ENCODE assay signal across 14 mouse cellular contexts in the genomic region with DNA sequence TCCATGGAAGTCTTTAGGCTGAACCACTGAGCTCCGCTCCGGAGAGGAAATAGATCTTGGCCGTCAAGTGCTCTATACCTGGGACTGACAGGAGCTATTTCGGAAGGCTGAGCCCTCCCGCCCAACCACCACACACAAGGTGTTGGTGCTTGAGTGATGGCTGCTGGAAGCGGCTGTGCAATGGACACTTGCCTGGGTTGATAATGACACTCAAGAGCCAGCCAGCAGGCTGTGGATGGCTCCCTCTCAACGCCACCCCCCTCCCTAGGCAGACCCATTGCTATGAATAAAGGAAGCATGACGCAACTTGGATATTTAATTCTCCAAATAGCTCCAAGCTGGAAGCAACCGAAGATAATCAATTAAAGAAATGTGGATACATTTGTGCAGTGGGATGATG. TPM values are rescaled to one million over a fixed set of nuclear protein-coding genes. Genes with fewer than 3 reads are reported as not detected.
DNase-seq lines count a peak whose midpoint lies in the region; ATAC-seq and TF ChIP-seq lines count a peak whose summit lies in the region.
"Had no signal": no experiment of that assay in that cellular context is flagged by ENCODE, and none has a peak within 500 bp of the region (broad histone marks: within the 10 kb centered on the region; RNA-seq: fewer than 3 reads in every experiment).

No protein-coding gene starts in this region.

- TF ChIP-seq CTCF in intestine, postnatal 0 days (IDR thresholded peaks at IDR 0.05; ENCODE audit: low read depth) = no peak

- 0 out of 2 replicates have a peak overlapping the region, but pooled peaks have one; percentile 6 for H3K27ac ChIP-seq in intestine, embryonic 15.5 days
- H3K27ac ChIP-seq in intestine, postnatal 0 days (ENCODE audit: low read depth, low read length) = no peak overlapping the region
- H3K27ac ChIP-seq in midbrain, embryonic 16.5 days (ENCODE audit: low read length) = peak overlapping the region; percentile 6; the same call in 1 of the 2 replicates
- H3K27ac ChIP-seq in midbrain, embryonic 10.5 days (replicated peaks) = no peak overlapping the region
- H3K27ac ChIP-seq in heart, embryonic 16.5 days (ENCODE audit: low read length) = peak overlapping the region; percentile 69
- no peak overlapping the region for H3K27ac ChIP-seq in forebrain, embryonic 12.5 days
- H3K27ac ChIP-seq: hindbrain, embryonic 15.5 days; limb, embryonic 12.5 days; neural tube, embryonic 15.5 days had no signal

- H3K4me2 ChIP-seq in intestine, embryonic 15.5 days (replicated peaks) = no peak overlapping the region
- no peak overlapping the region for H3K4me2 ChIP-seq in intestine, postnatal 0 days (replicated peaks; ENCODE audit: low read depth)
- H3K4me2 ChIP-seq in midbrain, embryonic 16.5 days (ENCODE audit: low read length) = no peak overlapping the region
- H3K4me2 ChIP-seq in heart, embryonic 16.5 days (ENCODE audit: low read depth, low read length) = peak overlapping the region; percentile 5; the same call in 1 of the 2 replicates
- H3K4me2 ChIP-seq in forebrain, embryonic 12.5 days = no peak overlapping the region
- H3K4me2 ChIP-seq: hindbrain, embryonic 15.5 days; limb, embryonic 12.5 days; neural tube, embryonic 15.5 days had no signal

- DNase-seq in midbrain, embryonic 10.5 days (ENCODE audit: low spot score) = no peak
- DNase-seq in liver = no peak
- DNase-seq: cerebellum, adult 9-10 months; liver, postnatal 0 days; thymus, adult 18-20 months had no signal

- no peaks in the 10 kb centered on the region for H3K9me3 ChIP-seq in intestine, embryonic 15.5 days
- no peaks in the 10 kb centered on the region for H3K9me3 ChIP-seq in intestine, postnatal 0 days (ENCODE audit: control insufficient read depth)
- H3K9me3 ChIP-seq in midbrain, embryonic 16.5 days (replicated peaks; ENCODE audit: control insufficient read depth, low read length, poor library complexity, severe bottlenecking) = no peaks in the 10 kb centered on the region
- no peaks in the 10 kb centered on the region for H3K9me3 ChIP-seq in midbrain, embryonic 10.5 days (replicated peaks)
- H3K9me3 ChIP-seq in heart, embryonic 16.5 days (replicated peaks; ENCODE audit: control insufficient read depth, low read length) = no peaks in the 10 kb centered on the region
- no peaks in the 10 kb centered on the region for H3K9me3 ChIP-seq in forebrain, embryonic 12.5 days
- H3K9me3 ChIP-seq: G1E; hindbrain, embryonic 15.5 days; limb, embryonic 12.5 days; neural tube, embryonic 15.5 days had no signal

- no peak overlapping the region for H3K4me3 ChIP-seq in intestine, embryonic 15.5 days (replicated peaks)
- H3K4me3 ChIP-seq in intestine, postnatal 0 days (ENCODE audit: low read depth, low read length) = no peak overlapping the region
- H3K4me3 ChIP-seq in midbrain, embryonic 16.5 days (ENCODE audit: low read depth, low read length) = no peak overlapping the region
- no peak overlapping the region for H3K4me3 ChIP-seq in midbrain, embryonic 10.5 days
- no peak overlapping the region for H3K4me3 ChIP-seq in heart, embryonic 16.5 days (ENCODE audit: low read length)
- H3K4me3 ChIP-seq in forebrain, embryonic 12.5 days (replicated peaks) = no peak overlapping the region
- H3K4me3 ChIP-seq: hindbrain, embryonic 15.5 days; limb, embryonic 12.5 days; neural tube, embryonic 15.5 days had no signal

- H3K27me3 ChIP-seq in intestine, embryonic 15.5 days (replicated peaks) = 0 out of 2 replicates have a peak, but pooled peaks cover 2% of the 10 kb centered on the region
- no peaks in the 10 kb centered on the region for H3K27me3 ChIP-seq in intestine, postnatal 0 days (replicated peaks; ENCODE audit: control insufficient read depth, insufficient read depth, low read length)
- H3K27me3 ChIP-seq in midbrain, embryonic 16.5 days (ENCODE audit: control insufficient read depth, insufficient read depth, low read depth, low read length) = no peaks in the 10 kb centered on the region
- no peaks in the 10 kb centered on the region for H3K27me3 ChIP-seq in midbrain, embryonic 10.5 days (ENCODE audit: low read depth, poor library complexity, severe bottlenecking)
- no peaks in the 10 kb centered on the region for H3K27me3 ChIP-seq in heart, embryonic 16.5 days (ENCODE audit: control insufficient read depth, insufficient read depth, low read length)
- H3K27me3 ChIP-seq in forebrain, embryonic 12.5 days = peaks cover 3% of the 10 kb centered on the region; the same call in 1 of the 2 replicates
- H3K27me3 ChIP-seq: hindbrain, embryonic 15.5 days; limb, embryonic 12.5 days; neural tube, embryonic 15.5 days had no signal

- ATAC-seq in intestine, embryonic 15.5 days = no peak
- ATAC-seq in intestine, postnatal 0 days = no peak
- ATAC-seq in midbrain, embryonic 16.5 days = no peak
- peak; percentile 37; the same call in 1 of the 2 replicates for ATAC-seq in heart, embryonic 16.5 days (replicated peaks; ENCODE audit: extremely low read depth, insufficient read depth, low FRiP score)
- ATAC-seq in forebrain, embryonic 12.5 days (ENCODE audit: low FRiP score) = no peak
- ATAC-seq: liver, postnatal 0 days had no signal

- peaks cover 23% of the 10 kb centered on the region for H3K4me1 ChIP-seq in intestine, embryonic 15.5 days (replicated peaks)
- H3K4me1 ChIP-seq in intestine, postnatal 0 days (replicated peaks; ENCODE audit: control insufficient read depth, insufficient read depth, low read length) = no peaks in the 10 kb centered on the region
- H3K4me1 ChIP-seq in midbrain, embryonic 16.5 days (ENCODE audit: control insufficient read depth, insufficient read depth, low read length) = 0 out of 2 replicates have a peak, but pooled peaks cover 7% of the 10 kb centered on the region
- H3K4me1 ChIP-seq in midbrain, embryonic 10.5 days = peaks cover 41% of the 10 kb centered on the region
- peaks cover 59% of the 10 kb centered on the region for H3K4me1 ChIP-seq in heart, embryonic 16.5 days (ENCODE audit: control insufficient read depth, insufficient read depth, low read length)
- peaks cover 18% of the 10 kb centered on the region for H3K4me1 ChIP-seq in forebrain, embryonic 12.5 days

- WGBS in intestine, embryonic 15.5 days = 83% methylated on average over 9 of the region's 9 CpGs
- WGBS in intestine, postnatal 0 days = 80% methylated on average over 9 of the region's 9 CpGs
- WGBS in midbrain, embryonic 16.5 days = 80% methylated on average over 9 of the region's 9 CpGs
- WGBS in midbrain, embryonic 10.5 days = 95% methylated on average over 9 of the region's 9 CpGs
- WGBS in heart, embryonic 16.5 days = 45% methylated on average over 9 of the region's 9 CpGs
- WGBS in forebrain, embryonic 12.5 days = 93% methylated on average over 9 of the region's 9 CpGs

- H3K9ac ChIP-seq in intestine, embryonic 15.5 days = no peak overlapping the region
- H3K9ac ChIP-seq in intestine, postnatal 0 days (ENCODE audit: low read depth, low read length) = no peak overlapping the region
- no peak overlapping the region for H3K9ac ChIP-seq in midbrain, embryonic 16.5 days (ENCODE audit: low read depth, low read length)
- H3K9ac ChIP-seq in heart, embryonic 16.5 days (ENCODE audit: low read length) = no peak overlapping the region
- no peak overlapping the region for H3K9ac ChIP-seq in forebrain, embryonic 12.5 days
- H3K9ac ChIP-seq: hindbrain, embryonic 15.5 days; limb, embryonic 12.5 days; liver, postnatal 0 days; neural tube, embryonic 15.5 days had no signal

- H3K36me3 ChIP-seq in intestine, embryonic 15.5 days = no peaks in the 10 kb centered on the region
- H3K36me3 ChIP-seq in intestine, postnatal 0 days (ENCODE audit: control insufficient read depth, insufficient read depth) = no peaks in the 10 kb centered on the region
- H3K36me3 ChIP-seq in midbrain, embryonic 16.5 days (ENCODE audit: control insufficient read depth, insufficient read depth, low read length) = no peaks in the 10 kb centered on the region
- no peaks in the 10 kb centered on the region for H3K36me3 ChIP-seq in midbrain, embryonic 10.5 days
- H3K36me3 ChIP-seq in heart, embryonic 16.5 days (ENCODE audit: control insufficient read depth, insufficient read depth) = no peaks in the 10 kb centered on the region
- no peaks in the 10 kb centered on the region for H3K36me3 ChIP-seq in forebrain, embryonic 12.5 days (replicated peaks)
- H3K36me3 ChIP-seq: G1E; hindbrain, embryonic 15.5 days; limb, embryonic 12.5 days; neural tube, embryonic 15.5 days had no signal

RNA-seq across cellular contexts. Expression of a gene that starts 20.3 kb away (rescaled TPM):
- polyA plus RNA-seq in intestine, embryonic 15.5 days (2015; fragmentation: Nextera tagmentation; extraction: Ambion mirVana) = 30.4 and 30.7 TPM in 2 replicates
- polyA plus RNA-seq in intestine, postnatal 0 days (2015; fragmentation: Nextera tagmentation; extraction: Ambion mirVana) = 22.8 and 23.9 TPM in 2 replicates
- 60.7 and 63.4 TPM in 2 replicates for polyA plus RNA-seq in midbrain, embryonic 16.5 days (2015; fragmentation: Nextera tagmentation; extraction: Ambion mirVana)
- 49.9 and 58.0 TPM in 2 replicates for polyA plus RNA-seq in midbrain, embryonic 10.5 days (2016; fragmentation: Nextera tagmentation; extraction: Ambion mirVana)
- 51.0 and 54.9 TPM in 2 replicates for polyA plus RNA-seq in heart, embryonic 16.5 days (2015; fragmentation: Nextera tagmentation; extraction: Ambion mirVana)
- 67.2 and 67.6 TPM in 2 replicates for polyA plus RNA-seq in forebrain, embryonic 12.5 days (2016; fragmentation: Nextera tagmentation; extraction: Ambion mirVana)

Comparison
In these comparisons a context has a peak if more than half of its experiments do, and no peak if none do; other contexts are left out.
1. H3K27ac ChIP-seq: peak in intestine, embryonic 15.5 days (single experiment), midbrain, embryonic 16.5 days (single experiment) and heart, embryonic 16.5 days (single experiment); none in intestine, postnatal 0 days (single experiment), midbrain, embryonic 10.5 days (single experiment) and forebrain, embryonic 12.5 days (single experiment).